Mouse (Mus musculus) myocyte (in vitro differentiated cells): ENCODE measurements at regions not wholly inside any gene's neighbourhood (a gene's known extent, or its start where the extent isn't known, plus 50 kb on each side); places are given as distances from the start of the nearest gene placed in this dataset.

Experiments
- POLR2A ChIP-seq: IDR thresholded peaks from one replicate; pipeline ENCODE4 v1.6.1; 2011; ENCODE audit warnings: low read depth, mild to moderate bottlenecking, control low read depth, moderate library complexity; ENCODE audit not compliant: insufficient read length
- USF1 ChIP-seq: IDR thresholded peaks from one replicate; pipeline ENCODE4 v1.6.1; 2011; ENCODE audit warnings: low read depth, mild to moderate bottlenecking, control low read depth, moderate library complexity

GRCm38 (mm10) chr13:99744790-99745120 is 156.1 kb downstream of the Cartpt start:
- TF ChIP-seq POLR2A: no peak
- no peak for TF ChIP-seq USF1
